Mouse (Mus musculus): ENCODE results near the gene Ctbp2. TPM values are rescaled to one million over a fixed set of nuclear protein-coding genes. Genes with fewer than 3 reads are reported as not detected.

Ctbp2 gene
- polyA plus RNA-seq, 1 experiment: not detected

DNA sequence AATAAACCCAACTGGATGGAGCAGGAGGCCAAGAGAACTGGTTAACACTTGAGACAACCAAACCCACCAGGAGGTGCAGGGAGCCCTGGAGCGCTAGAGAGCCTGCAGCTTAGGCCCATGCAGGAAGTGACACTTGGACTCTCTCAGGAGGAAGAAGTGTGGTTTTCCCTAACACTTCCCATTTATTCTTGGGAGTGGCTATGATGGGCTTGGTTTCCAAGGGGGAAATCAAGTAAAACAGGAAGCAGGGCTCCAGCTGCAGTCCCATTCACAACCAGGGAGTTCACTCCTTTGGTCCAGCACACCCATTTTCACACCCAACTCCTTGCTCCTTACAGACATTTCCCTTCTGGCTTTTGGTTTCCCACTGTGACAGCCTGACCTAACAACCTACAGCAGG lies 45.2 kb downstream of the Ctbp2 start:
- 83% methylated on average over 1 of the region's 1 CpGs for WGBS
- TF ChIP-seq POLR2A (IDR thresholded peaks at IDR 0.05; ENCODE audit: insufficient read depth, low read depth, low read length) (no peak), CTCF (IDR thresholded peaks at IDR 0.05; ENCODE audit: insufficient read depth, low read depth, low read length) (no peak)
- peaks cover 14% of the 10 kb centered on the region; the same call in 1 of the 2 replicates for H3K4me1 ChIP-seq (ENCODE audit: control insufficient read depth, insufficient read depth, low read length)

DNA sequence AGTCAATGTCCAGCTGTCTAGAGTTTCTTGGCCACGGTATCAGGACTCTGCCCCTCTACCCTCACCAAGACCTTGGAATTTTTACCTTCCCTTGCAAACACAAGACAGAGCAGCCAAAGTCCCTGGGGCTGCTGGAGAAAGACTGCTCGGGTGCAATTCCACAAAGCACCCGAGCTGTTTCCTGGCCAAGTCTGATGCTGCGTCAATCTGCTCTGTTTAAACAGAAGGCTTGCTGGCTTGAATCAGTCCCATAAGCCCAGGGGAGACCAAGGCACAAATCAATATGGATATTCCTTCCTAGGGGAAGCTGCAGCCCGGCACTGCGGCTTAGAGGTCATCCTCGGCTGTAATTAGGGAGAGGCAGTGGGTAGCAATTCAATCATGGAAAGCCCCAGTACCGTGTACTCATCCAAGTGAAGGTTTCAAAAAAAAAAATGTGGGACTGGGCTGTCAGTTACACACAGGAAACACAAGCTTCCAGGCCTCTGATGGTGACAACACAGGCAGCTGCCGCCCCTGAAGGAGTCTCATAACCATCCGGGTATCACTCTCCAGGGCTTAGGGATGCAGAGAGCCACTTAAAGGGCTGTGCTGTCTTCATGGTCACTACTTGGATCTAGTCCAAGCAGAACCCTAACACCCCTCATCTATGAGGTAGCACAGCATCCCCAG lies 49.6 kb downstream of the Ctbp2 start:
- peaks cover 27% of the 10 kb centered on the region for H3K4me1 ChIP-seq (ENCODE audit: control insufficient read depth, insufficient read depth, low read length)
- no peak overlapping the region for H3K27ac ChIP-seq (ENCODE audit: insufficient read depth, low read depth, low read length)

More for the DNA sequence above, 45.2 kb downstream of the Ctbp2 start:
- Histone ChIP-seq H3K4me3 (ENCODE audit: insufficient read depth, low read depth, low read length) (no peak overlapping the region), H3K27ac (ENCODE audit: insufficient read depth, low read depth, low read length) (no peak overlapping the region)

DNA sequence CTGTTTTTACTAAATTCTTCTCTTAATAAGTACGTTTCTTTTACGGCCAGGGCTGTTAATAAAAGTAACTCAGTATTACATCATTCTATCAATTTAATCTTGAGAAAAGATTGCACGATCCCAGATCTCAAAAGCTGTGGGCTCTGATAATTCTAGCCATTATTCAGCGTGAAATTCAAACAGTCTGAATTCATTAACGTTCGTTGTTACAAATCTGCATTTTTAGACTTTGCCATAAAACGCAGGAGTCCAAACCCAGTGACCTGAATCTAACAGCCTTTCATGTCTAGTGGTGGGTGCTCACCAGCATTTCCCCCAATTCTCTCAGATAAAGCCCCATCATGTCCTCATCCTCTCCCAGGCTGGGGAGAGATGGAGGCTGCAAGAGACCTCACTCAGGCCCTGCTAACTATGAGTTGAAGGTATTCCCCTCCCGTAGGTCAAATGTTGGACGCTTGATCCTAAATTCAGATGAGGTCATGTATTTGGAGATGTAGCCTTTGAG lies 51.0 kb downstream of the Ctbp2 start:
- no peak for TF ChIP-seq CTCF (IDR thresholded peaks at IDR 0.05; ENCODE audit: insufficient read depth, low read depth, low read length)
- TF ChIP-seq POLR2A (IDR thresholded peaks at IDR 0.05; ENCODE audit: insufficient read depth, low read depth, low read length): no peak
- H3K4me1 ChIP-seq (ENCODE audit: control insufficient read depth, insufficient read depth, low read length): peaks cover 30% of the 10 kb centered on the region
- no peak overlapping the region for H3K4me3 ChIP-seq (ENCODE audit: insufficient read depth, low read depth, low read length)
- H3K27ac ChIP-seq (ENCODE audit: insufficient read depth, low read depth, low read length): no peak overlapping the region
- 64% methylated on average over 9 of the region's 9 CpGs for WGBS

More for the DNA sequence above, 49.6 kb downstream of the Ctbp2 start:
- WGBS: 61% methylated on average over 10 of the region's 10 CpGs
- H3K4me3 ChIP-seq (ENCODE audit: insufficient read depth, low read depth, low read length): no peak overlapping the region
- no peak for TF ChIP-seq POLR2A (IDR thresholded peaks at IDR 0.05; ENCODE audit: insufficient read depth, low read depth, low read length)
- TF ChIP-seq CTCF (IDR thresholded peaks at IDR 0.05; ENCODE audit: insufficient read depth, low read depth, low read length): no peak

DNA sequence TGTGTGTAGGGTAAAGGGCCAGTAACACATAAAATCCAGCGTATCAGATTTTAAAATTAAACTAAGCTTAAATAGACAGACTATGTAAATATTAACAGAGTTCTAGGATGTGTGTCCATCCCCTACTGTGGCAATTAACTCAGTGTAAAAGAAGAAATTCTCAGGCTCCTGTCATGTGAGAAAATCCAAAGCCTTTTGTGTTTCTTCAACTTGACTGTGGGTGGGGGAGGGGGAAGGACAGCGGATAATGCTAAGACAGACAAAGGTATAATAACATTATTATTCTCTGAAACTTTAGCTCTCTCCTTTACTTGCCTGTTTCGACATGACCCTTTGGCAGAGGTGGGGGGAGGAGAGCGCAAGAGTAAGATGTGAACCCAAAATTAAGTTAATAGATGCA lies 51.6 kb downstream of the Ctbp2 start:
- H3K27ac ChIP-seq (ENCODE audit: insufficient read depth, low read depth, low read length): no peak overlapping the region
- WGBS: 66% methylated on average over 4 of the region's 4 CpGs
- TF ChIP-seq POLR2A (IDR thresholded peaks at IDR 0.05; ENCODE audit: insufficient read depth, low read depth, low read length) (no peak), CTCF (IDR thresholded peaks at IDR 0.05; ENCODE audit: insufficient read depth, low read depth, low read length) (no peak)
- peaks cover 29% of the 10 kb centered on the region for H3K4me1 ChIP-seq (ENCODE audit: control insufficient read depth, insufficient read depth, low read length)
- no peak overlapping the region for H3K4me3 ChIP-seq (ENCODE audit: insufficient read depth, low read depth, low read length)

DNA sequence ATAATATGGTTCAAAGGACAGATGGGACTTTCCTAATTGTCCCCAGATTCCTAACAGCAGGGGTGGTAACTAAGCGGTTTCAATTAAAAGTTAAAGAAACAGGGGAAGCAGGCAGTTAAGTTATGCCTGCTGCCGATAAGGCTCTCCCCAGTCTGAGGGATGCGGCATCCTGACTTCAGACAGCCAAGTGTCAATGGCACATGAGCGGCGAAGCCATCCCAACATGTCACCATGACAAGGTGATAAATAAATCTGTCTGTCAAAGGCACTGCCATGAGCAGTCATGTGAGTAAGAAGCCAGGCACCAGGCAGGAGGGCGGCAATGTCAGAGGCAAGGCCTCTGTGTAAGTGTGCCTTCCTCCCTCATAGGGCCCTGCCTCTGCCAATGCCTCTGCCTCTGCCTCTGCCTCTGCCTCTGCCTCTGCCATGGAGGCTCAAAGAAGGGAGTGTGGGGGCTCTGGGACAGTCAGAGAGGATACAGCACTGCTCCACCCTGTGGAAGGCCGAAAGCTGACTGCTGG lies 56.8 kb downstream of the Ctbp2 start:
- TF ChIP-seq POLR2A (IDR thresholded peaks at IDR 0.05; ENCODE audit: insufficient read depth, low read depth, low read length) (no peak), CTCF (IDR thresholded peaks at IDR 0.05; ENCODE audit: insufficient read depth, low read depth, low read length) (no peak)
- Histone ChIP-seq H3K4me1 (ENCODE audit: control insufficient read depth, insufficient read depth, low read length) (peaks cover 24% of the 10 kb centered on the region), H3K27ac (ENCODE audit: insufficient read depth, low read depth, low read length) (peak overlapping the region; percentile 21; the same call in 1 of the 2 replicates), H3K4me3 (ENCODE audit: insufficient read depth, low read depth, low read length) (no peak overlapping the region)
- WGBS: 57% methylated on average over 7 of the region's 7 CpGs

DNA sequence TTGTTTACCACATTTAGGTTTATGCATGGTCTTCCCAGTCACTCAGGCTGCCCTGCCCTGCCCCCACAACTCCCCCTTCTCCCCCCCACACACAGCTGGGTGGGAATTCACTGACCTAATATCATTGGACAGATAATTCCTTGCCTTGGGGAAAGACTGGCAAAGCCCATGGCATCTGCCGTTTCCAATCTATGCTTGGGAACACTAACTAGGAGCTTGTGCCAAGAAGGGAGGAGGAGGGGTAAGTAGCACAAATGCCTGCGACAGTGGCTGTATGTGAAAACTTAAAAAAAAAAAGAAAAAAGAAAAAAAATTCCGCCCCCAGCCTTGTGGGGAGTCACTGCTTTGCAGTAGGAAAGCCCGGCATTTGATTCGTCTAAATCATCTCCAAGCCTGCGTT lies 57.4 kb downstream of the Ctbp2 start:
- peak overlapping the region; percentile 21; the same call in 1 of the 2 replicates for H3K27ac ChIP-seq (ENCODE audit: insufficient read depth, low read depth, low read length)
- 14% methylated on average over 6 of the region's 6 CpGs for WGBS
- H3K4me1 ChIP-seq (ENCODE audit: control insufficient read depth, insufficient read depth, low read length): peaks cover 20% of the 10 kb centered on the region

DNA sequence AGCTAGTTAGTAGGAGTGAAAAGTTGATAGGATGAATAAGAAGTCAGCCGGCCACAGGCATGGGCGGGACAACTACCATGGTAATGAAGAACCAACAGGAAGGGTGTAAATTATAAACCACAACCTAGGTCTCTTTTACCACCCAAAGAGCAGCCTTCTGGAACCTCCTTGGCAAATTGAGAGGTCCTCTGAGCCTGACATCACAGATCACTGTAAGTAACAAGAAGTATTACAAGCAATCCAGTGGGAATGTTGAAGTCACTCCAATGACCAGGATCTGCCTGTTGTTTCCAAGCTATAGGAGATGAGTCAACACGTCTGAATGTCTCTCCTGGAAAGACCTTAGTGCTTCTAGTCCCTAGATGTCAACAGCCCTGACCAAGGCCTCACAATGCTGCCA lies 62.1 kb downstream of the Ctbp2 start:
- TF ChIP-seq POLR2A (IDR thresholded peaks at IDR 0.05; ENCODE audit: insufficient read depth, low read depth, low read length) (no peak), CTCF (IDR thresholded peaks at IDR 0.05; ENCODE audit: insufficient read depth, low read depth, low read length) (no peak)
- WGBS: 77% methylated on average over 3 of the region's 3 CpGs
- peaks cover 24% of the 10 kb centered on the region for H3K4me1 ChIP-seq (ENCODE audit: control insufficient read depth, insufficient read depth, low read length)
- H3K27ac ChIP-seq (ENCODE audit: insufficient read depth, low read depth, low read length): no peak overlapping the region
- H3K4me3 ChIP-seq (ENCODE audit: insufficient read depth, low read depth, low read length): no peak overlapping the region

More for the DNA sequence above, 57.4 kb downstream of the Ctbp2 start:
- H3K4me3 ChIP-seq (ENCODE audit: insufficient read depth, low read depth, low read length): no peak overlapping the region
- TF ChIP-seq POLR2A (IDR thresholded peaks at IDR 0.05; ENCODE audit: insufficient read depth, low read depth, low read length) (no peak), CTCF (IDR thresholded peaks at IDR 0.05; ENCODE audit: insufficient read depth, low read depth, low read length) (no peak)

DNA sequence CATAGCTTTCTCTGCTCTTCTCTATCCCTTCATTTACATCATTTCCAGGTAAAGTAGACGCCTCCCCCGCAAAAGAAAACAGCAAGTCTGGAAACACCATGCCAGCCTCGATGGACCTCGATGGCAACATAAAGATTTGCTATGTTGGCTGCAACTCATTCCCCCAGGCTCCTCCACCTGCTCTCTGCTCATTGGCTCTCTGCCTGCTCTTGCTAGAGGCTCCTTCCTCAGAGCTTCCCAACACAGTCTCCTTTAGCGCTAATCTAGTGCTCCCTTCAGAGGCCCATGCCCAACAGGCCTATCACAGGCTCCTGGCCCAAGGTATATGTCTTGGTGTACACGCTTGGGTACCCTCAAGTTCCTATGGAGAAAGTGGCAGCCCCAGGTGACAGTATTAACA lies 64.0 kb downstream of the Ctbp2 start:
- WGBS: 80% methylated on average over 6 of the region's 6 CpGs
- TF ChIP-seq CTCF (IDR thresholded peaks at IDR 0.05; ENCODE audit: insufficient read depth, low read depth, low read length) (no peak), POLR2A (IDR thresholded peaks at IDR 0.05; ENCODE audit: insufficient read depth, low read depth, low read length) (no peak)
- no peak overlapping the region for H3K27ac ChIP-seq (ENCODE audit: insufficient read depth, low read depth, low read length)

DNA sequence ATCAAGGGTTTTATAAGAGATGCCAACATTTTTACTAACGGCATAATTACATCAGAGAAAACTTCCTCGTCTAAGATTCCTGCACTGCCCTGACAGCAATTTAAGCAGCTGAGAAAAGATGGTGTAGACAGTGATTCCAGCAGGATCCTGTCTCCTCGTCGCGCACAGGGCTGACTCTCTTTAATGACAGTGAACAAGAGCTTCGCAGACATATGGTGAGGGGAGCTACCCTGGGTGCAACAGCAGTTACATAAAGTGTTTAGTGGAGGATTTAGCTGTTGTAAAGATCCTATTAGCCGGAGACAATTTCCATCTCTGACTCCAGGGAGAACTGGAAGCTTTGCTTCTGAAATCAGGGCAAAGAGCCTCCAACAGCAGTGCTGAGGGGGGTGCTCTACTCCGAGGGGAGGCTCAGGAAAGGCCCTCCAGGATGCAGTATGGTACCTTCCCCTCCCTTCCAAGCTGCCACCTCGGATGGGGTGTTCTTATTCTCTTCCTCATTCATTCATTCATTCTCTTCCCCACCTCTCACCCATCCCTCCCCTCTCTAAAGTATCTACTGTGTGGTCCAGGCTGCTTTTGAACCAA lies 64.5 kb downstream of the Ctbp2 start:
- Histone ChIP-seq H3K4me3 (ENCODE audit: insufficient read depth, low read depth, low read length) (no peak overlapping the region), H3K4me1 (ENCODE audit: control insufficient read depth, insufficient read depth, low read length) (peaks cover 20% of the 10 kb centered on the region), H3K27ac (ENCODE audit: insufficient read depth, low read depth, low read length) (no peak overlapping the region)
- 49% methylated on average over 9 of the region's 9 CpGs for WGBS
- TF ChIP-seq CTCF (IDR thresholded peaks at IDR 0.05; ENCODE audit: insufficient read depth, low read depth, low read length) (no peak), POLR2A (IDR thresholded peaks at IDR 0.05; ENCODE audit: insufficient read depth, low read depth, low read length) (no peak)

More for the DNA sequence above, 64.0 kb downstream of the Ctbp2 start:
- Histone ChIP-seq H3K4me3 (ENCODE audit: insufficient read depth, low read depth, low read length) (no peak overlapping the region), H3K4me1 (ENCODE audit: control insufficient read depth, insufficient read depth, low read length) (peaks cover 20% of the 10 kb centered on the region)

Data from olfactory bulb, adult 2 months (tissue).